Mouse (Mus musculus): ENCODE measurements around the gene 2810021J22Rik.

Gene 2810021J22Rik

DNA sequence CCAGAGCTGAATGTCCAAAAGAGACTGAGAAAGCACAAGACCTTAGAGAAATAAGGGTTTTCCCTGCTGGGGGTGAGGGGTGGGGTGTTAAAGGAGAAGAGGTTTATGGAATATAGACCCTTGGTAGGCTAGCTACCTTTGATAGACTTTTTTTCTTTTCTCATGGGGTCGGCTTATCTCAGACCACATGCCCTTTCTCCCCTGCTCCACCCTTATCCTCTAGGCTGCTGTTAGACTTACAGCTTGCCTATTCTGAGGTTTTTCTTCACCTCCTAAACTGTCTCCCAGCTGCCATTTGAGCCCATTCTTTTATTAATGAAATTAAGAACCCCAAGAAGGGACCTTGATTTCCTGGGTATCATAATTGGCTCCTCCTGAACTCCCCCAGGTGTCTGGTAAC lies 46.8 kb downstream of the 2810021J22Rik start:
- in situ Hi-C loops (cut with MboI; ENCODE audit: low pct_unique_long_range_greater_than_20kb in 1 of 2, low sequenced_read_pairs in 2 of 2, unreplicated experiment in 1 of 2) = no loop called here

- in situ Hi-C loops (cut with MboI; ENCODE audit: low pct_unique_long_range_greater_than_20kb in 1 of 2, low sequenced_read_pairs in 2 of 2, unreplicated experiment in 1 of 2) = no loop called here
Measured at GRCm38 (mm10) chr11:58914461-58915028, 47.5 kb downstream of the 2810021J22Rik start.

- in situ Hi-C loops (cut with MboI; ENCODE audit: low pct_unique_long_range_greater_than_20kb in 1 of 2, low sequenced_read_pairs in 2 of 2, unreplicated experiment in 1 of 2) = no loop called here
Measured at GRCm38 (mm10) chr11:58916879-58917744, 50.1 kb downstream of the 2810021J22Rik start.

DNA sequence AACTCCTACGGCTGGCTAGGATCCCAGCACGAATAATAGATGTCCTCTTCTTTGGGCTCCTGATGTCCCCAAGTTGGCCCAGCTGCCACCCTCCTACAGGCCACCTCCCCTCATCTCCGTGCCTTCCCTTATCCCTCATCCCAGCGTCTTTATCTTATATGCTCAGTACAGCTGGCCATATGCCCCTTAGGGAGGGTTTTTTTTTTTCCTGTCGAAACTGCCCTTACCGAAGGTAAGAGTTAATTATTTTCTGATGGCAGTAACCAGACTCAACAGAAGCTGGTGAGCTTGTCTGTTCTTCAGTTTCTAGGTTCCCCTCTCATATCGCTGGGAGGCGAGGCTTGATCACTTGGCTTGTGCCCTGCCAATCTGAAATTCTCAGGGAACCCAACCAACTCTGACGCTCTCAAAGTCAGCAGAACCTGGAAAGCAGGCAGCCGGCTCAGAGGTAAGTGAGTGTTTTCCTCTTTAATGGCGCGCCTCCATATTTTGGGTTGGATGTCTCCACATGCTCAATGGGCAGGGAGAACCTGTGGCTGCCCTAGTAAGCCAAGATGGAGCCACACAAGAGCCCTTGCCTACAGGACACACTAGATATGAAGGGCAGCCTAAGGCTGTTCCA lies 50.8 kb downstream of the 2810021J22Rik start, which contains the start of gene Btnl10:
Gene Btnl10, plus strand, starts transcription at position 164 of the 622 bp plus-strand sequence.
- in situ Hi-C loops (cut with MboI; ENCODE audit: low pct_unique_long_range_greater_than_20kb in 1 of 2, low sequenced_read_pairs in 2 of 2, unreplicated experiment in 1 of 2) = no loop called here

GRCm38 (mm10) chr11:58918759-58919158 lies 51.7 kb downstream of the 2810021J22Rik start:
- in situ Hi-C loops (cut with MboI; ENCODE audit: low pct_unique_long_range_greater_than_20kb in 1 of 2, low sequenced_read_pairs in 2 of 2, unreplicated experiment in 1 of 2) = no loop called here

GRCm38 (mm10) chr11:58922420-58922819 lies 55.4 kb downstream of the 2810021J22Rik start:
- in situ Hi-C loops (cut with MboI; ENCODE audit: low pct_unique_long_range_greater_than_20kb in 1 of 2, low sequenced_read_pairs in 2 of 2, unreplicated experiment in 1 of 2) = no loop called here

DNA sequence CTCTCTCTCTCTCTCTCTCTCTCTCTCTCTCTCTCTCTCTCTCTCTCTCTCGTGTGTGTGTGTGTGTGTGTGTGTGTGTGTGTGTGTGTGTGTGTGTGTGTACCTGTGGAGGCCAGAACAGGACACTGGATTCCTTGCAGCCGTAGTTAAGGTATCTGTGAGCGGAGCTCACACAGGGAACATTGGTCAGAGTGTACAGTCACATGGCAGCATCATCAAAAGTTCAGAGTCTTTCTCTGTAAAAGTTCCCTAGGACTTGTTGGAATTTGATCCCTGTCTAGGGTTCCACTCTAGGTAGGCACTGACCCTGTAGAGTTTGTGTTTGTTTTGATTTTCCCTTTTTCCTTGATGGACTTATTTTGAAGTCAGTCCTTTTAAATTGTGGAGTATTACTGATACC lies 59.6 kb downstream of the 2810021J22Rik start:
- in situ Hi-C loops (cut with MboI; ENCODE audit: low pct_unique_long_range_greater_than_20kb in 1 of 2, low sequenced_read_pairs in 2 of 2, unreplicated experiment in 1 of 2) = no loop called here

DNA sequence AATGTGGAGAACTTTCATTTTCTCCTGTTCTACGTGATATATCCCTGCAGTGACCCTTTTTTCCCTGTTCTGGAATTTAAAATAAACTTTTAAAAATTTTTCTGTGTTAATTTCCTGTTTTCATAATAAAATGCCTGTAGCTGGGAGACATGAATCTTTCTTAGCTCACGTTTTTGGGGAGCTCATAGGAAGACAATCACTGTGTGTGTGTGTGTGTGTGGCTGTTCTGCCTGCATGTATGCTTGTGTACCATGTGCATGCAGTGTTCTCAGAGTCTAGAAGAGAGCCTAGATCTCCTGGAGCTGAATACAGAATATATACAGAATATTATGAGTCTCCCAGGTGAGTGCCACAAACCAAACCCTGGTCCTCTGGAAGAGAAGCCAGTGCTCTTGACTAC lies 60.0 kb downstream of the 2810021J22Rik start:
- in situ Hi-C loops (cut with MboI; ENCODE audit: low pct_unique_long_range_greater_than_20kb in 1 of 2, low sequenced_read_pairs in 2 of 2, unreplicated experiment in 1 of 2) = no loop called here

- in situ Hi-C loops (cut with MboI; ENCODE audit: low pct_unique_long_range_greater_than_20kb in 1 of 2, low sequenced_read_pairs in 2 of 2, unreplicated experiment in 1 of 2) = no loop called here
Measured at GRCm38 (mm10) chr11:58927790-58928651, 61.0 kb downstream of the 2810021J22Rik start.

GRCm38 (mm10) chr11:58929055-58929454 lies 62.0 kb downstream of the 2810021J22Rik start:
- in situ Hi-C loops (cut with MboI; ENCODE audit: low pct_unique_long_range_greater_than_20kb in 1 of 2, low sequenced_read_pairs in 2 of 2, unreplicated experiment in 1 of 2) = no loop called here

- in situ Hi-C loops (cut with MboI; ENCODE audit: low pct_unique_long_range_greater_than_20kb in 1 of 2, low sequenced_read_pairs in 2 of 2, unreplicated experiment in 1 of 2) = no loop called here
Measured at GRCm38 (mm10) chr11:58929641-58930040, 62.6 kb downstream of the 2810021J22Rik start.

- in situ Hi-C loops (cut with MboI; ENCODE audit: low pct_unique_long_range_greater_than_20kb in 1 of 2, low sequenced_read_pairs in 2 of 2, unreplicated experiment in 1 of 2) = no loop called here
Measured at GRCm38 (mm10) chr11:58930254-58930653, 63.2 kb downstream of the 2810021J22Rik start.

- in situ Hi-C loops (cut with MboI; ENCODE audit: low pct_unique_long_range_greater_than_20kb in 1 of 2, low sequenced_read_pairs in 2 of 2, unreplicated experiment in 1 of 2) = no loop called here
Measured at GRCm38 (mm10) chr11:58931576-58931975, 64.6 kb downstream of the 2810021J22Rik start.

Data from mouse embryonic stem cell (cell line).